Mouse (Mus musculus): ENCODE data around the gene Pbx3. TPM values are rescaled to one million over a fixed set of nuclear protein-coding genes. Genes with fewer than 3 reads are reported as not detected.

Gene Pbx3
- total and polyA plus RNA-seq, 3 experiments = 6.1 to 9.8 (median 9.7) TPM

DNA sequence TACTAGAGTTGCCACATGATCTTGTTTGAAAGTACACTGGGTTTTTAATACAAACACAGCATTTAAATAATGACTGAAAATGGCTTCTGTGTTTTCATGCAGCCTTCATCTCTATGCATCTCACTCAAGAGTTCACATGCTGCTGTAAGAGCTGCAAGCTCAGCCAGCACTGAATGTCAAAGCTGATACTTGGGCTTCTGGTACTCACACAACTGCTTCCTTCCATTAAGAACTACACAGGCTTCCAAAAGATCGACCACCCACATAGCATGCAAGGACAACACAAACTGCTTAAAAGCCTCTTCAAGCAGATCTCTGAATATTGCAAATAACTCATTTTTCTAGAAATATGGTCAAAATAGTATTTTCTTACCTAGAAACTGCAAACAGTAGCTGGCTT lies 138.7 kb downstream of the Pbx3 start:
- intact Hi-C loops (cut with DNase I) = no loop called here
- H3K36me3 ChIP-seq (ENCODE audit: control insufficient read depth, insufficient read depth, low read length) = no peaks in the 10 kb centered on the region
- no peak for DNase-seq
- no peaks in the 10 kb centered on the region; the same call in none of the 2 replicates for H3K4me1 ChIP-seq (ENCODE audit: control insufficient read depth, insufficient read depth, low read length)
- H3K79me2 ChIP-seq (replicated peaks; ENCODE audit: control insufficient read depth, insufficient read depth, low read length) = no peaks in the 10 kb centered on the region
- H3K9ac ChIP-seq (ENCODE audit: low read depth, low read length) = no peak overlapping the region
- no peak overlapping the region for H3K27ac ChIP-seq
- no peaks in the 10 kb centered on the region; the same call in 1 of the 2 replicates for H3K27me3 ChIP-seq (ENCODE audit: control insufficient read depth, insufficient read depth, low read length)
- 57% methylated on average over 1 of the region's 1 CpGs for WGBS
- TF ChIP-seq CTCF (IDR thresholded peaks at IDR 0.05) (no peak), POLR2A (IDR thresholded peaks at IDR 0.05; ENCODE audit: insufficient read depth, low read depth, low read length) (no peak), EP300 (IDR thresholded peaks at IDR 0.05; ENCODE audit: insufficient read depth, low read depth, low read length) (no peak)
- no peak overlapping the region for H3K4me3 ChIP-seq

DNA sequence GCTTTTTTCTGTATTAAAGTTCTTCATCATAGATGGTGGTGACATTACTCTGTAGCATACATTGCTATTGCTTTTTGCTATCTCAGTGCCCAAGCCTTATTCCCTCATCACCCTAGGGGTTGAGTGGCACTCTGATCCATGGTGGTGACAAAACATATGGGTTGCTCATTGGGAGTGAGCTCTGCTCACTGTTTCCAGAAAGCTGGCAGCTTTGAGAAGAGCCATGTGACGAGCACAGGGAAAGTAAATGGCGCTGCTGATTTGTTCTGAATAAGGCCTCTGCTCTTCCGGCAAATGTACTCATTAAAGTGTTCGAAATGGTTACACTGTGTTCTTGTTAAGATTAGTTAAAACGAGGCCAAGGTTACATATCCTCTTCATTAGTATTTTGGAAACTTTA lies 139.7 kb downstream of the Pbx3 start:
- Histone ChIP-seq H3K27ac (no peak overlapping the region), H3K27me3 (ENCODE audit: control insufficient read depth, insufficient read depth, low read length) (no peaks in the 10 kb centered on the region; the same call in 1 of the 2 replicates), H3K4me3 (no peak overlapping the region), H3K79me2 (replicated peaks; ENCODE audit: control insufficient read depth, insufficient read depth, low read length) (no peaks in the 10 kb centered on the region), H3K36me3 (ENCODE audit: control insufficient read depth, insufficient read depth, low read length) (no peaks in the 10 kb centered on the region), H3K4me1 (ENCODE audit: control insufficient read depth, insufficient read depth, low read length) (no peaks in the 10 kb centered on the region; the same call in none of the 2 replicates), H3K9ac (ENCODE audit: low read depth, low read length) (no peak overlapping the region)
- intact Hi-C loops (cut with DNase I) = no loop called here
- TF ChIP-seq POLR2A (IDR thresholded peaks at IDR 0.05; ENCODE audit: insufficient read depth, low read depth, low read length) = no peak
- DNase-seq = no peak
- 95% methylated on average over 5 of the region's 5 CpGs for WGBS

DNA sequence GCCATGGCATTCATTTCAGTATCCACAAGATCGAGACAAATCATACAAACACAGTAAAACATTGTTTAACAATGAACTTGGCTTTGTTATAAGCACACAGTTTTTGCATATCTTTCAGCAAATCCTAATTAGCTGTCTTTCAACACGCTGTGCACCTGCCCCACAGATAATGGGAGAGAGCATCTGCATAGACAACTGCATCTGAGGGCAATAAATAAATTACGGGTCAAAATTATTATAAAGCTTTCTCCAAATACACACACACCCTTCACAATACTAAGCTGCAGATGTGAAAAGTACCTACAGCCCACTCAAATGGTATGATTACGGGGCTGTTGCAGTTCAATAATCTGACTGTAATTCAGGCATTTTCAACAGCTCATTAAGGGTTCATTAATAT lies 145.3 kb downstream of the Pbx3 start:
- Histone ChIP-seq H3K36me3 (ENCODE audit: control insufficient read depth, insufficient read depth, low read length) (no peaks in the 10 kb centered on the region), H3K4me1 (ENCODE audit: control insufficient read depth, insufficient read depth, low read length) (no peaks in the 10 kb centered on the region; the same call in none of the 2 replicates), H3K27ac (no peak overlapping the region), H3K79me2 (replicated peaks; ENCODE audit: control insufficient read depth, insufficient read depth, low read length) (no peaks in the 10 kb centered on the region), H3K4me3 (no peak overlapping the region), H3K27me3 (ENCODE audit: control insufficient read depth, insufficient read depth, low read length) (no peaks in the 10 kb centered on the region; the same call in 1 of the 2 replicates), H3K9ac (ENCODE audit: low read depth, low read length) (no peak overlapping the region)
- TF ChIP-seq POLR2A (IDR thresholded peaks at IDR 0.05; ENCODE audit: insufficient read depth, low read depth, low read length) (no peak), CTCF (IDR thresholded peaks at IDR 0.05) (no peak), EP300 (IDR thresholded peaks at IDR 0.05; ENCODE audit: insufficient read depth, low read depth, low read length) (no peak)
- WGBS = 95% methylated on average over 4 of the region's 4 CpGs
- DNase-seq = no peak
- intact Hi-C loops (cut with DNase I) = no loop called here

DNA sequence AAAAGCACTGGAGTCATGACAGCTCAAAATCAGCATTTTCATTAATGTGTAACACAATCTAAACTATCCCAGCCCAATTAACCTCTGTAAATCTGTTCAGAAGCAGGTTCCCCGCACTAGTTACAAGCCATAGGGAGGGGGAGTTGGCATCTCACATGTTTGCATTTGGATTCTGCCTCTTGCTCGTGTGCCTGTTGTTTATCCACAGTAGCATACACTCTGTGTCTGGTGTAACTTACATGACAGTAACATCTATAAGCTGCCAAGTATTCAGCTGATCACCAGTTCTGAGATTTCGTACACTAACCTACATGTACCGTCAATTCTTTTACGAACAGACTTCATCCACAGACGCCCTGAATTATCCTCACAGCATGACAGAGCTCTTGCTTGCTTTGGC lies 147.5 kb downstream of the Pbx3 start:
- H3K4me1 ChIP-seq (ENCODE audit: control insufficient read depth, insufficient read depth, low read length) = no peaks in the 10 kb centered on the region; the same call in 1 of the 2 replicates
- H3K27me3 ChIP-seq (ENCODE audit: control insufficient read depth, insufficient read depth, low read length) = no peaks in the 10 kb centered on the region
- H3K79me2 ChIP-seq (replicated peaks; ENCODE audit: control insufficient read depth, insufficient read depth, low read length) = no peaks in the 10 kb centered on the region
- no peak for DNase-seq
- TF ChIP-seq EP300 (IDR thresholded peaks at IDR 0.05; ENCODE audit: insufficient read depth, low read depth, low read length) (no peak), CTCF (IDR thresholded peaks at IDR 0.05) (no peak), POLR2A (IDR thresholded peaks at IDR 0.05; ENCODE audit: insufficient read depth, low read depth, low read length) (no peak)
- no peaks in the 10 kb centered on the region for H3K36me3 ChIP-seq (ENCODE audit: control insufficient read depth, insufficient read depth, low read length)
- no peak overlapping the region for H3K9ac ChIP-seq (ENCODE audit: low read depth, low read length)
- no peak overlapping the region for H3K4me3 ChIP-seq
- intact Hi-C loops (cut with DNase I) = no loop called here
- H3K27ac ChIP-seq = no peak overlapping the region
- WGBS = 55% methylated on average over 6 of the region's 6 CpGs

DNA sequence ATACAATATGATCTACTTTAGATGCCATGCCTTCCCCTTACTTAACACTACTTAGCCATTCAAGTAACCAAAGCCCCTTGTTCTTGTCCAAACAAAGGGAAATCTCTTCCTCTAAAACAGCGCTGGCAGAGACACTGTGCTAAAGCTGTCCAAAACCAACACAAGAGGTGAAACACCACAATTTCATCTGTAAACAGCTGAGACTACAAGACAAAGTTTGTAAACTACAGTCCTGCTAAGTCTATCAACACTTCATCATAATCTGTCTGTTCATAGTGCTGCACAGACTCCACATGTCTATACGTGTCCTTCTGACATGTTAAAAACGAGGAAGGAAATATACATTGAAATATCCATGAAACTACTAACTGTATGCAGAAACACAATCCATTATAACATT lies 151.5 kb downstream of the Pbx3 start:
- no peaks in the 10 kb centered on the region for H3K79me2 ChIP-seq (replicated peaks; ENCODE audit: control insufficient read depth, insufficient read depth, low read length)
- 86% methylated on average over 3 of the region's 3 CpGs for WGBS
- H3K4me1 ChIP-seq (ENCODE audit: control insufficient read depth, insufficient read depth, low read length) = no peaks in the 10 kb centered on the region; the same call in 1 of the 2 replicates
- H3K36me3 ChIP-seq (ENCODE audit: control insufficient read depth, insufficient read depth, low read length) = no peaks in the 10 kb centered on the region
- intact Hi-C loops (cut with DNase I) = no loop called here
- DNase-seq = no peak
- H3K27me3 ChIP-seq (ENCODE audit: control insufficient read depth, insufficient read depth, low read length) = no peaks in the 10 kb centered on the region
- no peak overlapping the region for H3K4me3 ChIP-seq
- no peak overlapping the region for H3K27ac ChIP-seq
- H3K9ac ChIP-seq (ENCODE audit: low read depth, low read length) = no peak overlapping the region
- TF ChIP-seq CTCF (IDR thresholded peaks at IDR 0.05) (no peak), EP300 (IDR thresholded peaks at IDR 0.05; ENCODE audit: insufficient read depth, low read depth, low read length) (no peak), POLR2A (IDR thresholded peaks at IDR 0.05; ENCODE audit: insufficient read depth, low read depth, low read length) (no peak)

DNA sequence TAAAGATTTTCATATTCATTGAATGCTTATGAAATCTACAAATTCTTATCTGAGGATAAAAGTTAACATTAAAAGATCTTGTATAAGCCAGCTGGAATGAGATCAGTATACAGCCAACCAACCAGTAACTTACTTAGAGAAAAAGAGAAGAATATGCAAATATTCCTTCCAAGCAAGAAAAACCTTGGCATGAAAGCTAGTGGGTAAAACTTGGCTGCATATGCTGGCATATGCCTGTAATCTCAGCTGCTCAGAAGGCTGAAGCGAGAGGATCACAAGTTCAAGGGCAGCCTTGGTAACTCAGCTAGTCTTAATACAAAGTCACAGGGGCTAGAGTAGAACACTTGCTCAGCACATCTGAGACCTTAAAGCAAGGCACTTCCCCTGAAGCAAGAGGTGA lies 153.8 kb downstream of the Pbx3 start:
- Histone ChIP-seq H3K4me3 (no peak overlapping the region), H3K79me2 (replicated peaks; ENCODE audit: control insufficient read depth, insufficient read depth, low read length) (no peaks in the 10 kb centered on the region), H3K9ac (ENCODE audit: low read depth, low read length) (no peak overlapping the region), H3K27ac (no peak overlapping the region), H3K4me1 (ENCODE audit: control insufficient read depth, insufficient read depth, low read length) (no peaks in the 10 kb centered on the region), H3K27me3 (ENCODE audit: control insufficient read depth, insufficient read depth, low read length) (no peaks in the 10 kb centered on the region), H3K36me3 (ENCODE audit: control insufficient read depth, insufficient read depth, low read length) (no peaks in the 10 kb centered on the region)
- no peak for DNase-seq
- TF ChIP-seq EP300 (IDR thresholded peaks at IDR 0.05; ENCODE audit: insufficient read depth, low read depth, low read length) (no peak), CTCF (IDR thresholded peaks at IDR 0.05) (no peak), POLR2A (IDR thresholded peaks at IDR 0.05; ENCODE audit: insufficient read depth, low read depth, low read length) (no peak)
- intact Hi-C loops (cut with DNase I) = no loop called here
- WGBS = 90% methylated on average over 1 of the region's 1 CpGs
